Mouse (Mus musculus): Measurements from ENCODE around the gene Cry2. TPM values are rescaled to one million over a fixed set of nuclear protein-coding genes. Genes with fewer than 3 reads are reported as not detected.

Gene Cry2
- polyA plus RNA-seq, 2 experiments, result 6.0 to 6.2 TPM

- no peak for TF ChIP-seq EP300 (IDR thresholded peaks at IDR 0.05; ENCODE audit: low read depth)
- TF ChIP-seq CTCF (IDR thresholded peaks at IDR 0.05; ENCODE audit: low read depth), result no peak
- WGBS (ENCODE audit: insufficient replicate concordance), result 55% methylated on average over 2 of the region's 2 CpGs
Measured at GRCm38 (mm10) chr2:92475711-92476110, 41.9 kb upstream of the Cry2 start.

GRCm38 (mm10) chr2:92474920-92475319 lies 41.1 kb upstream of the Cry2 start:
- no peak for ATAC-seq (ENCODE audit: insufficient read depth)
- no peak for DNase-seq (ENCODE audit: low read depth in 3 of 3, low spot score in 3 of 3)
- Histone ChIP-seq H3K27me3 (ENCODE audit: control insufficient read depth, insufficient read depth, low read length) (no peaks in the 10 kb centered on the region), H3K27ac (no peak overlapping the region), H3K4me1 (replicated peaks; ENCODE audit: control insufficient read depth in 2 of 2, insufficient read depth in 2 of 2, low read length in 1 of 2) (no peaks in the 10 kb centered on the region), H3K4me2 (ENCODE audit: low read depth) (no peak overlapping the region), H3K36me3 (replicated peaks; ENCODE audit: control insufficient read depth, insufficient read depth, low read depth) (no peaks in the 10 kb centered on the region), H3K9ac (replicated peaks) (no peak overlapping the region), H3K4me3 (ENCODE audit: insufficient read depth in 1 of 2, low read depth in 2 of 2, low read length in 2 of 2) (no peak overlapping the region), H3K9me3 (ENCODE audit: control insufficient read depth, low read length) (no peaks in the 10 kb centered on the region)
- TF ChIP-seq EP300 (IDR thresholded peaks at IDR 0.05; ENCODE audit: low read depth), result no peak
- no peak for TF ChIP-seq CTCF (IDR thresholded peaks at IDR 0.05; ENCODE audit: low read depth)
- WGBS (ENCODE audit: insufficient replicate concordance), result 59% methylated on average over 3 of the region's 3 CpGs

More at GRCm38 (mm10) chr2:92475711-92476110, 41.9 kb upstream of the Cry2 start:
- Histone ChIP-seq H3K4me2 (ENCODE audit: low read depth) (no peak overlapping the region), H3K4me3 (ENCODE audit: insufficient read depth in 1 of 2, low read depth in 2 of 2, low read length in 2 of 2) (no peak overlapping the region), H3K9ac (replicated peaks) (no peak overlapping the region), H3K9me3 (ENCODE audit: control insufficient read depth, low read length) (no peaks in the 10 kb centered on the region), H3K27me3 (ENCODE audit: control insufficient read depth, insufficient read depth, low read length) (no peaks in the 10 kb centered on the region), H3K27ac (no peak overlapping the region), H3K36me3 (replicated peaks; ENCODE audit: control insufficient read depth, insufficient read depth, low read depth) (no peaks in the 10 kb centered on the region), H3K4me1 (replicated peaks; ENCODE audit: control insufficient read depth in 2 of 2, insufficient read depth in 2 of 2, low read length in 1 of 2) (no peaks in the 10 kb centered on the region)
- ATAC-seq (ENCODE audit: insufficient read depth), result no peak
- DNase-seq (ENCODE audit: low read depth in 3 of 3, low spot score in 3 of 3), result no peak

GRCm38 (mm10) chr2:92471886-92472670 lies 38.2 kb upstream of the Cry2 start:
- no peaks in the 10 kb centered on the region for H3K36me3 ChIP-seq (replicated peaks; ENCODE audit: control insufficient read depth, insufficient read depth, low read depth)
- H3K9ac ChIP-seq (replicated peaks), result no peak overlapping the region
- DNase-seq (ENCODE audit: low read depth in 3 of 3, low spot score in 3 of 3) (no peak), ATAC-seq (ENCODE audit: insufficient read depth) (no peak)
- no peak overlapping the region for H3K4me3 ChIP-seq (ENCODE audit: insufficient read depth in 1 of 2, low read depth in 2 of 2, low read length in 2 of 2)
- 65% methylated on average over 12 of the region's 12 CpGs for WGBS (ENCODE audit: insufficient replicate concordance)
- no peak overlapping the region for H3K27ac ChIP-seq
- H3K27me3 ChIP-seq (ENCODE audit: control insufficient read depth, insufficient read depth, low read length), result no peaks in the 10 kb centered on the region
- H3K4me1 ChIP-seq (replicated peaks; ENCODE audit: control insufficient read depth in 2 of 2, insufficient read depth in 2 of 2, low read length in 1 of 2), result no peaks in the 10 kb centered on the region
- TF ChIP-seq CTCF (IDR thresholded peaks at IDR 0.05; ENCODE audit: low read depth) (no peak), EP300 (IDR thresholded peaks at IDR 0.05; ENCODE audit: low read depth) (no peak)
- H3K9me3 ChIP-seq (ENCODE audit: control insufficient read depth, low read length), result no peaks in the 10 kb centered on the region
- H3K4me2 ChIP-seq (ENCODE audit: low read depth), result no peak overlapping the region

- H3K4me2 ChIP-seq (ENCODE audit: low read depth), result no peak overlapping the region
- 27% methylated on average over 3 of the region's 3 CpGs for WGBS (ENCODE audit: insufficient replicate concordance)
- no peak overlapping the region for H3K9ac ChIP-seq (replicated peaks)
- ATAC-seq (ENCODE audit: insufficient read depth), result no peak
- H3K27ac ChIP-seq, result no peak overlapping the region
- H3K4me1 ChIP-seq (replicated peaks; ENCODE audit: control insufficient read depth in 2 of 2, insufficient read depth in 2 of 2, low read length in 1 of 2), result peaks cover 0 to 3% of the 10 kb centered on the region in 2 experiments; a peak in 1 of 4 replicates
- H3K4me3 ChIP-seq (ENCODE audit: insufficient read depth in 1 of 2, low read depth in 2 of 2, low read length in 2 of 2), result no peak overlapping the region
- H3K9me3 ChIP-seq (ENCODE audit: control insufficient read depth, low read length), result no peaks in the 10 kb centered on the region
- no peak for TF ChIP-seq EP300 (IDR thresholded peaks at IDR 0.05; ENCODE audit: low read depth)
- TF ChIP-seq CTCF (IDR thresholded peaks at IDR 0.05; ENCODE audit: low read depth), result no peak
- H3K27me3 ChIP-seq (ENCODE audit: control insufficient read depth, insufficient read depth, low read length), result no peaks in the 10 kb centered on the region; the same call in 1 of the 2 replicates
- no peak for DNase-seq (ENCODE audit: low read depth in 3 of 3, low spot score in 3 of 3)
- H3K36me3 ChIP-seq (replicated peaks; ENCODE audit: control insufficient read depth, insufficient read depth, low read depth), result no peaks in the 10 kb centered on the region
Measured at GRCm38 (mm10) chr2:92464690-92465089, 30.8 kb upstream of the Cry2 start.

GRCm38 (mm10) chr2:92461215-92461614 lies 27.4 kb upstream of the Cry2 start:
- Histone ChIP-seq H3K4me3 (ENCODE audit: insufficient read depth in 1 of 2, low read depth in 2 of 2, low read length in 2 of 2) (no peak overlapping the region), H3K27me3 (ENCODE audit: control insufficient read depth, insufficient read depth, low read length) (no peaks in the 10 kb centered on the region; the same call in 1 of the 2 replicates), H3K27ac (no peak overlapping the region), H3K4me1 (replicated peaks; ENCODE audit: control insufficient read depth in 2 of 2, insufficient read depth in 2 of 2, low read length in 1 of 2) (peaks cover 10 to 23% of the 10 kb centered on the region in 2 experiments), H3K9ac (replicated peaks) (no peak overlapping the region), H3K4me2 (ENCODE audit: low read depth) (no peak overlapping the region), H3K36me3 (replicated peaks; ENCODE audit: control insufficient read depth, insufficient read depth, low read depth) (no peaks in the 10 kb centered on the region), H3K9me3 (ENCODE audit: control insufficient read depth, low read length) (no peaks in the 10 kb centered on the region)
- TF ChIP-seq CTCF (IDR thresholded peaks at IDR 0.05; ENCODE audit: low read depth) (no peak), EP300 (IDR thresholded peaks at IDR 0.05; ENCODE audit: low read depth) (no peak)
- ATAC-seq (ENCODE audit: insufficient read depth), result no peak
- WGBS (ENCODE audit: insufficient replicate concordance), result 55% methylated on average over 1 of the region's 1 CpGs
- no peak for DNase-seq (ENCODE audit: low read depth in 3 of 3, low spot score in 3 of 3)

Data from liver, embryonic 14.5 days (tissue).